Mouse (Mus musculus): ENCODE data around the gene Notch1. TPM values are rescaled to one million over a fixed set of nuclear protein-coding genes. Genes with fewer than 3 reads are reported as not detected.

Notch1 gene
- polyA plus RNA-seq, 1 experiment from 2014 or later: 24.3 TPM

DNA sequence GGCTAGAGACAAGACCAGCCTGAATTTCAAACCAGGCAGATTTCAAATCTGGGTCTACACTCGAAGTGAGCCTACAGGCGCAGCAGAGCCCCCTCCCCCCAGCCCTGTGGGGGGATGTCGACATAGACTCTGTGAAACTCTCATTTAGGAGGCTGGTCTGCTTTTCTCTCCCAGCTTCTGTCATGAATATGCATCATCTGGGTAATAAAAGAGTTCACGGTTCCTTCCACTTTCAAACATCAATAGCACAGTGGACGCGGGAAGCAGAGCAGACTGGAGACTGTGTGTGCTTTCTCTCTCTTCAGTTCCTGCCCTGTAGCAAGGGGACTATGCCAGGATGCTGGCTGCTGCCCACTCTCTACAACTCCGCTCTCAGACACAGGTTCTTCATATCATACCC, 30.8 kb downstream of the Notch1 start:
- Histone ChIP-seq H3K4me1 (peaks cover 75% of the 10 kb centered on the region), H3K9ac (no peak overlapping the region), H3K4me3 (no peak overlapping the region), H3K27me3 (no peaks in the 10 kb centered on the region), H3K36me3 (peaks cover 38% of the 10 kb centered on the region), H3K27ac (peak overlapping the region; percentile 59; the same call in 1 of the 2 replicates), H3K4me2 (no peak overlapping the region), H3K9me3 (no peaks in the 10 kb centered on the region)
- 27% methylated on average over 7 of the region's 7 CpGs for WGBS
- ATAC-seq (ENCODE audit: insufficient number of reproducible peaks, low FRiP score, low TSS enrichment, low read depth): no peak

DNA sequence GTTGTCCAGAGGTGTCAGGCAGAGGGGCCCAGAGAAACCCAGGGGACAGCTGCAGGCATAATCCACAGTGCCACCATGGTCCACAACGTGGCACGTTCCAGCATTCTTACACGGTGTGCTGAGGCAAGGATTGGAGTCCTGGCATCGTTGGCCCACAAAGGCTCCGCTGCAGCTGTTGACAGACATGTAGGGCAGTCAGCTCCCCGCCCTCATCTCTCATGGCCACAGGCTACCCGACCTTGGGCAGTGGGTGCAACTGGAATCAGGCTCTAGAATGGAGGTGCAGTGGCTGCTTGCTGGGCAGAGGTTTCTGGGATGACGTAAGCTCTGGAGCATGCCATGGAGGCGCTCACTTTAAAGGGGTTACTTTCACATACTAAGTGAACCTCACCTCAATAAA, 31.2 kb downstream of the Notch1 start:
- Histone ChIP-seq H3K4me1 (peaks cover 71% of the 10 kb centered on the region), H3K9ac (no peak overlapping the region), H3K4me2 (no peak overlapping the region), H3K27ac (0 out of 2 replicates have a peak overlapping the region, but pooled peaks have one; percentile 59), H3K36me3 (peaks cover 42% of the 10 kb centered on the region), H3K27me3 (no peaks in the 10 kb centered on the region), H3K9me3 (no peaks in the 10 kb centered on the region), H3K4me3 (no peak overlapping the region)
- WGBS: 63% methylated on average over 9 of the region's 9 CpGs
- ATAC-seq (ENCODE audit: insufficient number of reproducible peaks, low FRiP score, low TSS enrichment, low read depth): no peak

DNA sequence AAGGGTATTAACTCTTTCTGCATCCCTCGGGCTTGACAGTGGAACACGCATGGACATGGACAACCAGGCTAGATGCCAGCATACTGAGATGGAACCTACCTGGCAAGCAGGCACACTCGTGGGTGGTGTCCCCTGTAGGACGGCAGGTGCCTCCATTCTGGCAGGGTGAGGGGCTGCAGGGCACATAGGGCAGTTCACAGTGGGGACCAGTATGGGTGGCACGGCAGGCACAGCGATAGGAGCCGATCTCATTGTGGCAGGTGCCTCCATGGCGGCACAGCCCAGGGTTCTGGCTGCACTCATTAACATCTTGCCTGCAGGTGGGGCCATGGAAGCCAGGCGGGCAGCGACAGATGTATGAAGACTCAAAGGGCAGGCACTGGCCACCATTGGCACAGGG, 32.3 kb downstream of the Notch1 start:
- Histone ChIP-seq H3K9ac (no peak overlapping the region), H3K9me3 (no peaks in the 10 kb centered on the region), H3K4me3 (no peak overlapping the region), H3K4me1 (peaks cover 61% of the 10 kb centered on the region), H3K27ac (no peak overlapping the region; the same call in 1 of the 2 replicates), H3K36me3 (peaks cover 53% of the 10 kb centered on the region), H3K27me3 (no peaks in the 10 kb centered on the region), H3K4me2 (no peak overlapping the region)
- no peak for ATAC-seq (ENCODE audit: insufficient number of reproducible peaks, low FRiP score, low TSS enrichment, low read depth)
- WGBS: 90% methylated on average over 10 of the region's 10 CpGs

DNA sequence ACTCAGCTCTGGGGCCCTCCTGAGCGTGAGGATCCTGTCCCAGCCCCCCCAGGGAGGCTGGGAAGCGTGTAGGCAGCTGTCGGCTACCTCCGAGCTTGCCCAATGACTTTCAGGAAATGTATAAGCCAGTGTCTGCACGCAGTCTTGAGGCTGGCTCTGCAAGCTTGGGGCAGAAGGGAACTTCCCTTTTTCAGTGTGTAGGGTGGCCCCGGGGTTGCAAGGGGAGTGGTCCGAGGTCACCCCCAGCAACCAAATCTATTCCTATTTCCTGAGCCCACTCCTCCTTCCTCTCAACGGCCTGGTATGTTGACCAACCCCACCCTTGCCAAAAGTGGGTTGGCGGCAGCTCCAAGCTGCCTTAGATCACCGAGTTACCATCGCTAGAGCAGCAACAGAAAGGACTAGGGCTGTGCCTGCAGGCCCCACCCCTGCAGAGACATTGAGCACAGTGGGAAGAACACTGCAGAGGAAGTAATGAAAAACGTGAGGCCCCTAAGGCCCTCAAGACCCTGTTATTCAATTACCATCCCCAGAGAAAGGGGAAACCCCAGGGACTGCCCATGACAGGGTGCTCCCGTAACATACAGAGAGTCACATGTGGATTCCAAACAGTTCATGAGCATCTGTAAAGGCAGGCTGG, 33.1 kb downstream of the Notch1 start:
- H3K9ac ChIP-seq: no peak overlapping the region
- H3K27ac ChIP-seq: peak overlapping the region; percentile 47; the same call in 1 of the 2 replicates
- H3K4me1 ChIP-seq: peaks cover 53% of the 10 kb centered on the region
- H3K4me3 ChIP-seq: no peak overlapping the region
- ATAC-seq (ENCODE audit: insufficient number of reproducible peaks, low FRiP score, low TSS enrichment, low read depth): no peak
- H3K4me2 ChIP-seq: no peak overlapping the region
- H3K36me3 ChIP-seq: peaks cover 61% of the 10 kb centered on the region
- no peaks in the 10 kb centered on the region for H3K9me3 ChIP-seq
- WGBS: 57% methylated on average over 13 of the region's 13 CpGs
- no peaks in the 10 kb centered on the region for H3K27me3 ChIP-seq

DNA sequence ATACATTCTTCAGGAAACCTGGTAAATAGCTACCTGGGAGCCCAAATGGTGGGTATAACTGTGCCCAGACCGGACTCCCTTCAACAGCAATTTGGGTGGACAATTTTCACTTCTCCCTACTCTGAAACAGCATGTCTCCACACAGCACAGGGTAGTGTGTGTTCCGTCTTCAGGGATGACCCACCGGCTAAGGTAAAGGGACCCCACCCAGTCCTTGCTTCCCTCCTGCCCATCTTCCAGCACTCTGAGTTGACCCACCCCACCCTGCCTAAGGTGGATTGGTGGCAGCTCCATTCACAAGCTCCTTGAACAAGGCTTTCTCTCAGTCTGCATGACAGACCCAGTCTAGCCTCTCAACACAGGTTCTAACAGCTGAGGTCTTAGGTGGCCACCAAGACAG, 33.6 kb downstream of the Notch1 start:
- WGBS: 88% methylated on average over 3 of the region's 3 CpGs
- H3K4me1 ChIP-seq: peaks cover 48% of the 10 kb centered on the region
- no peaks in the 10 kb centered on the region for H3K27me3 ChIP-seq
- no peaks in the 10 kb centered on the region for H3K9me3 ChIP-seq
- no peak overlapping the region for H3K9ac ChIP-seq
- no peak overlapping the region for H3K4me3 ChIP-seq
- H3K36me3 ChIP-seq: peaks cover 67% of the 10 kb centered on the region
- ATAC-seq (ENCODE audit: insufficient number of reproducible peaks, low FRiP score, low TSS enrichment, low read depth): no peak
- H3K4me2 ChIP-seq: no peak overlapping the region
- H3K27ac ChIP-seq: peak overlapping the region; percentile 47; the same call in 1 of the 2 replicates

DNA sequence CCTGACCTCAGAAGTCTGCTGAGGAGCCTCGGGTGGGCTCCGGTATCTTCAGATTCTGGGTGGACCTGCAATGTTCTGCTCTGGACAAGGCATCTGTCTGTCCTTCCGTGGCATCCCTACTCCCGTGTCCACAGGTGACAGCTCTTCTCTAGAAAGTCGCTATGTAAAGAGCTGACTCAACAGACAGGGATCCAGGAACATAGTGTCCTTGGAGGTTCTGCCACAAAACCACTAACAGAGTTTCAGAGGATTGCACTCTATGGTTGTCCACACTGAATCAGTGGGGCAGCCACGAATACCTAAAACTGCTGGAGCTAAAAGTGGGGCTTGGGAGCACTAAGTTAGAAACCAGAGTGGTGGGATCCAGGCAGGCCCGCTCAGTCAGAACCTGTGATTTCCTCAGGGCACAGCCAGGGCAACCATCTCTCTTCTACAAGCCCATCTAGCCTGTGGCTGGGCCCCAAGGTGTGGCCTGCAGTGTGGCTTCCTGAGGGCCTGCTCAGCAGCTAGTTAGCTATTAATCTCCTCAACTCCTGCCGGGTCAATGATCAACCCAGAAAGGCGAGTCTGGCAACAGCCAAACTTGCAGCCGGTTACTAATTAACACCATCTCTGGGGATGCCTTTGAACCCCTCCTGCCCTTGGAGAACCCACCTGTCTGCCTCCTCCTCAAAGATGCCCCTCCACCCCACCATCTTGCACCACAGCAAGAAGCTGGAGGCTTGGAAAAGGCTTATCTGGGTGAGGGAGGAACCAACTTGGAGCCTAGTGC, 34.6 kb downstream of the Notch1 start:
- no peak for ATAC-seq (ENCODE audit: insufficient number of reproducible peaks, low FRiP score, low TSS enrichment, low read depth)
- Histone ChIP-seq H3K9me3 (no peaks in the 10 kb centered on the region), H3K36me3 (peaks cover 76% of the 10 kb centered on the region), H3K27ac (peak overlapping the region; percentile 19; the same call in 1 of the 2 replicates), H3K27me3 (no peaks in the 10 kb centered on the region), H3K4me1 (peaks cover 39% of the 10 kb centered on the region), H3K4me3 (no peak overlapping the region), H3K4me2 (no peak overlapping the region), H3K9ac (no peak overlapping the region)
- WGBS: 70% methylated on average over 10 of the region's 10 CpGs

DNA sequence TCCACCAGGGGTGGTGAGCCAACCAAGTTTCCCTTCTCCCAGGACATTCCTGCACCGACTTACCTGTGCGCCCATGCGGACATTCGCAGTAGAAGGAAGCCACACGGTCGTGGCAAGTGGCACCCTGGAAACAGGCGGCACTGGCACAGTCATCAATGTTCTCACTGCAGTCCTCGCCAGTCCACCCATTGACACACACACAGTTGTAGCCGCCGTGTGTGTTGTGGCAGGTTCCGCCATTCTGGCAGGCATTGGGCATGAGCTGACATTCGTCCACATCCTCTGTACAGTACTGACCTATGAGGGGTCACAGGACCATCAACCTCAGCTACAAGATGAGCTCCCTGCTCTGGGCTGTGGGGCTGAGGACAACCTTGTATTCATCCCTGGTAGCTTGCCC, 35.6 kb downstream of the Notch1 start:
- no peak overlapping the region for H3K27ac ChIP-seq
- H3K4me2 ChIP-seq: no peak overlapping the region
- no peaks in the 10 kb centered on the region for H3K27me3 ChIP-seq
- H3K4me3 ChIP-seq: no peak overlapping the region
- peaks cover 29% of the 10 kb centered on the region for H3K4me1 ChIP-seq
- H3K36me3 ChIP-seq: peaks cover 86% of the 10 kb centered on the region
- H3K9me3 ChIP-seq: no peaks in the 10 kb centered on the region
- 96% methylated on average over 12 of the region's 12 CpGs for WGBS
- no peak for ATAC-seq (ENCODE audit: insufficient number of reproducible peaks, low FRiP score, low TSS enrichment, low read depth)
- no peak overlapping the region for H3K9ac ChIP-seq

DNA sequence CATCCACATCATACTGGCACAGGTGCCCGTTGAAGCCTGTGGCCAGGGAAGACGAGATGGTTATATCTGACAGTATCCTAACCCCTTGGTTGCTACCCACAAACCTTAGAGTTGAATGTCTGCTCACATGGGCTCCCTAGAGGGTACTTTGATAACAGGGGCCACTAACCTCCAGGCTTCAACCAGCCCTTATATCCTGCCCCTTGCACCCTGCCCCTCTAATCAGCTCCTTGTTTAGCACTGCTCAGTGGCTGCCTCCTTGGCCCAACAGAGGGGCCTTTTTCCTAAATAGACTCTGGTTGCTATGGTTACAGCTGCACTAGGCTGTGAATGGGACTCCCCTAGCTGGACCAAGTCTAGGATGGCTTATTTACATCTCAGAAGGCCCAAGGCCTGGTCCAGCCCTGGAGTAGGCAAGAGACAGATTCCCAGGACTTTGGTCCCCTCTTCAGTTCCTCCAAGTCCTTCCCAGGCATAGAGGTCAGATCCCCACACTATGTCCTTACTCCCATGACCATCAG, 37.7 kb downstream of the Notch1 start:
- no peak for ATAC-seq (ENCODE audit: insufficient number of reproducible peaks, low FRiP score, low TSS enrichment, low read depth)
- Histone ChIP-seq H3K36me3 (peaks cover 96% of the 10 kb centered on the region), H3K4me1 (peaks cover 18% of the 10 kb centered on the region), H3K27ac (no peak overlapping the region), H3K27me3 (no peaks in the 10 kb centered on the region), H3K4me3 (no peak overlapping the region), H3K9me3 (no peaks in the 10 kb centered on the region), H3K4me2 (no peak overlapping the region), H3K9ac (no peak overlapping the region)
- WGBS: 94% methylated on average over 2 of the region's 2 CpGs

DNA sequence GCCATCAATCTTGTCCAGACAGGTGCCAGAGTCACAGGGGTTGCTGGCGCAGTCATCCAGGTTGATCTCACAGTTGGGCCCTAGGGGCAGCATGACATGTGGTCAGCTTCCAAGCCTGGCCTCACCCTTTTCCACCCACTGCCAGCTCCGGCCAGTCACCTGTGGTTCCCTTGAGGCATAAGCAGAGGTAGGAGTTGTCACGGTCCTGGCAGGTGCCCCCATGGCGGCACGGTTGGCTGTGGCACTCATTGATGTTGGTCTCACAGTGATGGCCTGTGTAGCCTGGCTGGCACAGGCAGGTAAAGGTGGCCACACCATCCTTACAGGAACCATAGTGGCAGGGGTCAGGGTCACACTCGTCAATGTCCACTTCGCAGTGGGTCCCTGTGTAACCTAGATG, 38.6 kb downstream of the Notch1 start:
- H3K27ac ChIP-seq: no peak overlapping the region
- no peaks in the 10 kb centered on the region for H3K9me3 ChIP-seq
- peaks cover 97% of the 10 kb centered on the region for H3K36me3 ChIP-seq
- ATAC-seq (ENCODE audit: insufficient number of reproducible peaks, low FRiP score, low TSS enrichment, low read depth): no peak
- peaks cover 10% of the 10 kb centered on the region for H3K4me1 ChIP-seq
- H3K9ac ChIP-seq: no peak overlapping the region
- H3K27me3 ChIP-seq: no peaks in the 10 kb centered on the region
- H3K4me3 ChIP-seq: no peak overlapping the region
- no peak overlapping the region for H3K4me2 ChIP-seq
- 93% methylated on average over 7 of the region's 7 CpGs for whole genome bisulfite sequencing

DNA sequence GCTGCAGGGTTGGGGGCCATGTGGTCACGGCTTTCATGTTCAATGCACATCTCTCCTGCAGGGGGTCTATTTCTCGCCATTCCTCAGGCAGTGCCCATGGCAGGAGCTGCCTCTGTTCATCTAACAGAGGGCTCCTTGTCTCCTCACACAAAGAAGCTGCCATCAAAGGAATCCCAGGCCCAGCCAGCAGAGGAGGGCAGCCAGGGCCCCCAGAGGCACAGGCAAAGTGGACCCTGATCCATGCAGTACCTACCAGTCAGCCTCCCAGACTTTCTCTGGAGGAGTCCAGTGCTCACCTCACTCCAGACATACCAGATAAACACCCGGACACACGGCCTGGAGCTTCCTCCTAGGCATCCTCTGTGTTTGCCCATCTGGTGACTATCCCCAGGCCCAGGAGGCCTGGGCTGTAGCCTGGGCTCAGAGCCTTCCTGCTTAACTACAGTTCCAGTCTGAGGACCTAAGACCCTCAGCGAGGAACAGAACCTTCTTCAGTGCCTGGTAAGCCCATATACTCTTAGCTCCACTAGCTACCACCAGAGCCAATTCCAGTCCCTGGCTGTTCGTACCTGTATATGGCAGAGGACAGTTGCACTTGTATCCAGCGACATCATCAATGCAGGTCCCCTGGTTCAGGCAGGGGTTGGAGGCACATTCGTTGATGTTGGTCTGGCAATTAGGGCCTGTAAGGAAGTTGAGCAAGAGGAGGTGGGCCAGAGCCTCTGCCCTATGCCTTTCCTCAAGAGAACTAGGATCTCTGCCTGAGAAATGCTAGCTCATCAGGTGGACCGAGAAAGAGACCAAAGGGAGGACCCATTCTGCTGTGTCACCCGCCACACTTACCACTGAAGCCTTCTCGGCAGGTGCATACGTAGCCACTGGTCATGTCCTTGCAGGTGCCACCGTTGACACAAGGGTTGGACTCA, 40.7 kb downstream of the Notch1 start:
- no peaks in the 10 kb centered on the region for H3K27me3 ChIP-seq
- no peak overlapping the region for H3K4me3 ChIP-seq
- 75% methylated on average over 13 of the region's 13 CpGs for WGBS
- no peaks in the 10 kb centered on the region for H3K4me1 ChIP-seq
- no peak for ATAC-seq (ENCODE audit: insufficient number of reproducible peaks, low FRiP score, low TSS enrichment, low read depth)
- peak overlapping the region; percentile 54 for H3K27ac ChIP-seq
- H3K9me3 ChIP-seq: no peaks in the 10 kb centered on the region
- H3K36me3 ChIP-seq: peaks cover 99% of the 10 kb centered on the region
- no peak overlapping the region for H3K4me2 ChIP-seq
- no peak overlapping the region for H3K9ac ChIP-seq

DNA sequence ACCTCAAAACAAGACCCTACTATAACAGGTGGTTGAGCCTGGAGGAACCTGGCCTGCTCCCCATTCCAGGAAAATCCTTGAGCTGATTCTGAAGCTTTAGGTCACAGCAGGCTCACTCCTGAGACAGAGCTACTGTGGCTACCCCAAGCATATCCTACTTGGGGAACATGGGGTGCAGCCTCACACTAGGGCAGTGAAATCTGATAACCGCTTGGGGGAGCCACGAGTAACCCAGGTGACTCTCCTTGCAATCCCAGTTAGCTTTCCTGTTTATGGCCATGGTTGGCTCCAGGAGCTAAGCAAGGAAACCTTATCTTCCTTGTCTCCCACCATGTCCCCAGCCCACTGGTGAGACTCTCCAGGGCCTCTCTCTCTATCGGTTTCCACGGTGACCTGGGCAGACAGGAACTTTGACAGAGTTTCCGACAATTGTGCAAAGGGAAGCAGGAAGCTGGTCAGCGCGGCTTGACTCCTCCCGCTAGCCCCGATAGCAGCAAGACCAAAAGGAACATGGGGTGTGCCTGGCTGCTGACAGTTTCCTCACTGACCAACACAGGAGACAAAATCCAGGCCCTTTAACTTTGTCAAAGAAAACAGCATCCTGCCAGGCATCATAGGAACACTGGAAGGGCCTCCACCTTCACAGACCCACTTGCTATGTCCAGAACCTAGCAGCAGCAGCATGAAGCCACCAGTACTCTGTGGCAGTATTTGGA, 41.5 kb downstream of the Notch1 start:
- no peak for ATAC-seq (ENCODE audit: insufficient number of reproducible peaks, low FRiP score, low TSS enrichment, low read depth)
- peak overlapping the region; percentile 54 for H3K27ac ChIP-seq

More for the DNA sequence above, 41.5 kb downstream of the Notch1 start:
- H3K4me3 ChIP-seq: no peak overlapping the region
- H3K4me2 ChIP-seq: no peak overlapping the region
- no peaks in the 10 kb centered on the region for H3K9me3 ChIP-seq
- H3K27me3 ChIP-seq: no peaks in the 10 kb centered on the region
- no peak overlapping the region for H3K9ac ChIP-seq
- WGBS: 58% methylated on average over 9 of the region's 9 CpGs
- H3K4me1 ChIP-seq: no peaks in the 10 kb centered on the region
- H3K36me3 ChIP-seq: peaks cover 99% of the 10 kb centered on the region
